Mouse (Mus musculus) left cerebral cortex, postnatal 36 days (tissue): ENCODE data around the gene Sft2d1. TPM values are rescaled to one million over a fixed set of nuclear protein-coding genes. Genes with fewer than 3 reads are reported as not detected.
"Not testable (repeated sequence)": the region's sequence is repeated elsewhere in the genome, so short reads cannot be mapped to it uniquely, and the experiment has no call there.

ENCODE experiments used
- DNase-seq, 2 experiments: peaks; one replicate each; pipeline ENCODE4 v3.0.0; 2021 to 2022; ENCODE audit warnings: low spot score in 2 of 2, mixed read lengths in 1 of 2
- intact Hi-C: fragments of 180-260 bp; cut with DNase I; formaldehyde crosslinking; loops from one replicate; pipeline ENCODE4 v1.15.1; 2025
- total RNA-seq, 2 experiments: library from RNA; stranded (reverse); gene quantifications; 2 replicates each; pipeline ENCODE4 v1.2.3; 2021

Gene Sft2d1
- total RNA-seq, 2 experiments from 2014 or later = 48.0 to 71.2 TPM

DNA sequence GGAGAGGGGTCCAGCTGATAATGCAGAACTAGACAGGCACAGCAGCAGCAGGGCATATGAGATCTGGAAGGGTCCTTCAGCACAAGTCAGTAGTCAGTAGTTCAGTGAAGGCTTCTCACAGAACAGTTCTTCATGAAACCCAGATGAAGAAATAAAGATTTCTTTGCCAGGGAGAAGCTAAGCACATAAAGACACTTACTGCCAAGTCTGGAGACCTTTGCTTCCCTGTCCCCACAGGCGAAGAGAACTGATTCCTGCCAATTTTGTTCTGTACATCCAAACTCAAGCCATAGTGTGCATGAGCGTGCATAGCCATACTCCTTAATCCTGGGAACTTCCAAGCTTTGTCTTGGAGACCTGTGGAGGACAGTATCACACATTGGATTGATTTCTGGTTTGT lies 12.6 kb upstream of the Sft2d1 start:
- DNase-seq = no peak
- intact Hi-C loops = no loop called here

GRCm38 (mm10) chr17:8299524-8299923 lies 11.4 kb upstream of the Sft2d1 start:
- no peak for DNase-seq
- intact Hi-C loops = no loop called here

DNA sequence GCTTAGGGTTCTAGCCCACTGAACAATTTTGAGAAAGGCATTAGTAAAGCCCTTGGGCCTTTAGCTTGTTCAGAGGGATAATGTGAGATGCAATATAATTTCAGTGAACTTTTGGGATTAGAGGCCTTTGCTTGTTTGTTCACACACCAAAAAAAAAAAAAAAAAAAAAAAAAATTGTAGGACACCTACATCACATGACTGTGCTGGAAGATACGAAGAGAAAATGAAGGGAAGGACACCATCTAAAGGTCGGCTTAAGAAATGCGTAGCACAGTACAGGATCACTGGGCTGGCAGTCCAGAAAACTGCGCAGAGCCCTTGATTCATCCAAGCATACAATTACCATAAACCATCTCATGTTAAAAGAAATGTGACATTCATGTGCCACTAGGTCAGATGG lies 9.4 kb upstream of the Sft2d1 start:
- intact Hi-C loops = no loop called here
- no peak for DNase-seq

- intact Hi-C loops = no loop called here
These were observed 8.0 kb upstream of the Sft2d1 start for GRCm38 (mm10) chr17:8302772-8303438.

GRCm38 (mm10) chr17:8303671-8304070 lies 7.2 kb upstream of the Sft2d1 start:
- no peak for DNase-seq
- intact Hi-C loops = no loop called here

More at GRCm38 (mm10) chr17:8302772-8303438, 8.0 kb upstream of the Sft2d1 start:
- DNase-seq = no peak

DNA sequence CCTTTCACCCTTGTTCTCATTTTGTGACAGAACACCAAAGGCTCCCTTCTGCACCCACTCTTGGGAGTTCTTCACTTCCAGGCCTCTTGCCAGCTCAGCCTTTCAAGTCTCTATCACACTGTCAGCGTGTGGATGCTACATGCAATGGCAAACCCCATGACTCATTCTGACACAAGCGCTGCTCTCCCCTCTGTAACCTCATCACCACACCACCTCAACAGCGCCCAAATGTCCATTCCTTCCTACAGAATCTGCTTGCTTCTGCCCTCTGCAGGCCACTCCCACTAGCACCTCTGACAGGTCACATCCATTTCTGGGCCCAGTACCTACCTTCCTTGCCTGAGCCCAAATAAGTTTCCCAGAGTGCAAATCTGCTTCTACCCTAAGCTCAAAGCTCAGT lies 5.1 kb upstream of the Sft2d1 start:
- no peak for DNase-seq
- intact Hi-C loops = no loop called here

- intact Hi-C loops = loop anchor here (10.0 kb wide), 1 partner anchor 47 kb away; no protein-coding TSS in a partner anchor
These were observed 849 bp downstream of the Sft2d1 start for GRCm38 (mm10) chr17:8311751-8312150.

GRCm38 (mm10) chr17:8313976-8314375 lies 3.1 kb downstream of the Sft2d1 start:
- intact Hi-C loops = loop anchor here (10.0 kb wide), 1 partner anchor 49 kb away; no protein-coding TSS in a partner anchor
- DNase-seq = no peak

More at GRCm38 (mm10) chr17:8311751-8312150, 849 bp downstream of the Sft2d1 start:
- no peak for DNase-seq

GRCm38 (mm10) chr17:8316251-8316650 lies 5.3 kb downstream of the Sft2d1 start:
- no peak for DNase-seq
- intact Hi-C loops = loop anchor here (2.0 to 10.0 kb wide), 2 partner anchors 51 to 57 kb away; no protein-coding TSS in a partner anchor

GRCm38 (mm10) chr17:8326877-8327276 lies 16.0 kb downstream of the Sft2d1 start:
- DNase-seq, intact Hi-C loops: not testable (repeated sequence)

DNA sequence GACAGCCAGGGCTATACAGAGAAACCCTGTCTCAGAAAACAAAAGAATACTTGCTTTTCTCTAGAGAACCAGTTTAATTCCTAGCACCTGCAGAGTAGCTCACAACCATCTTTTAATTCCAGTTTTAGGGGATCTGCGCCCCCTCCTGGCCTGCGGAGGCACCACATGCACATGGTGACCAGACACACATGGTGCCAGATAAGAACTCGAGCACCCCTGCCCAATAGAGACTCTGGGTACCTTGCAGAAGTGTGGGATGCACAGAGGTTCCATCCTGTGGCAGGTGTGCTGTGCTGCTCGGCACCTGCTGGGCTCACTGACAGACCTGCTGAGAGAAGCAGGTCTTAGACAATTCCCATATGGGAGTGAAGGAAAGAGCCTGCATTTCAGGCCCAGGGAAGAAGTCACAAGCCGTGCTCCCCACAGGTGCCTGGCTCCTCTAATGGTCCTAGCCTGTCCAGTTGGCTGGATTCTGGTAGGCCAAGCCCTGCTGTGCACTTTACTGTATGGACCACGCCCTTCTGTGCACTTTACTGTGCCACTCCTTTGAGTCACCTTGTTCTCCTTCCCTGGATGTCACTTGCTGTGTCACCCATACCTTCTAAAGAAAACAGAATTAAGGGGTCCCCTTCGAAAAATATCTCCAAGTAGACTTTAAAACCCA lies 17.7 kb downstream of the Sft2d1 start:
- intact Hi-C loops = no loop called here
- no peak for DNase-seq

- intact Hi-C loops = no loop called here
- no peak for DNase-seq
These were observed 19.7 kb downstream of the Sft2d1 start for GRCm38 (mm10) chr17:8330602-8331001.

DNA sequence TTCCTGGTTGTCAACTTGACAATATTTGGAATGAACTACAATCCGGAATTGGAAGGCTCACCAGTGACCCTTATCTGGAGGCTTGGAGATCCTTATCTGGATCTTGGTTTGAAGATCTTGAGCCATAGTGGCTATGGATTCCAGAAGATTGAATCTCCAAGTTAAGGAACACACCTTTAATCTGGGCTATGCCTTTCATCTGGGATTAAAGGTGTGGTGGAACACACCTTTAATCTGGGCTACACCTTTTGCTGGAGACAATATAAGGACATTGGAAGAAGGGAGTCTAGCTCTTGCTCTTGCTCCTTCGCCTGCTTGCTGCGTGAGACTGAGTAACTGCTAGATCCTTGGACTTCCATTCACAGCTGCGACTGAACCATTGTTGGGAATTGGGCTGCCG lies 26.3 kb downstream of the Sft2d1 start, which contains the start of gene Prr18:
TSS of gene Prr18 (plus strand) at position 301 of the 400 bp plus-strand sequence.
- intact Hi-C loops, DNase-seq: not testable (repeated sequence)

GRCm38 (mm10) chr17:8339666-8340374 lies 28.9 kb downstream of the Sft2d1 start:
- no peak for DNase-seq
- intact Hi-C loops = no loop called here

DNA sequence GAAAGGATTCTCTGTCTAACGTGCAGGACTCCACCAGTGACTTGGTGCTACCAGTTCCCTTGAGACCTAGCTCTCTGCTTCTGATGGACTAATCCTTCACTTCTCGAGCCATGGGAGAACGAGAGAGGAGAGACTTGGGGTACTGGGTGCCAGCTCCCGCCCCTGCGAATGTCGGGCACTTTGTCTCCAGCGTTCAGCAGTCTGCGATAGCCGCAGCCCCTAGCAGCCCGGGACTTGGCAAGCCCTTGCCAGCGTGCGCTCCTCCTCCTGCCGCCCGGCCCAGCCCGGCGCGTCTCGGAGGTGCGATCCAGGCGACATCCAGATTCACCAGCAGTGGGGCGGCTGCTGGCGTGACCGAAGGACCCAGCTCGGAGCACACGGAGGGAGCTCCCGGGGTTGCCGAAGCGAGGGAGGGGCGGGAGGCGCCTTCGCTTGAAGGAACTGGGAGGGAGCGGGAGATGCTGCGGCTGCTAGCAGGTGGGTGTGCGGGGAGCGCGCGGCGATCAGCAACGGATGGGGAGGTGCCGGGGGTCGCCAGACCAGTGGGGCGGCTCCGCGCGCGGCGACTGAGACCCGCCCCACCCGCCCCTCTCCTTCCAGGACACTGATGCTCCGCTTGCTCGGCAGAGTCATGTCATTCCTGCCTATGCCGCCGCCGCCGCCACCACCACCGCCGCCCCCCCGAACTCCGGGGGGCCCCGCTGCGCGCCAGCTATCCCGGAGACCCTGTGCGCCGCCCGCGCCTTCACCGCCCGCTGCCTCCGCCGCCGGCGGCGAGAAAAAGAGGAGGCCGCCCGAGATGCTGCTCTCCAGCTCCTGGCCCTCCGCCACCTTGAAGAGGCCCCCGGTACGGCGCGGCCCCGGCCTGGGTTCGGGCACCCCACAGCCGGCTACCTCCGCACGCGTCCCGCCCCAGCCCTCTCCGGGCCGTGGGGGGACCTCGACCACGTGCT lies 29.8 kb downstream of the Sft2d1 start:
- intact Hi-C loops = no loop called here
- peak; percentile 67 to 75 for DNase-seq

DNA sequence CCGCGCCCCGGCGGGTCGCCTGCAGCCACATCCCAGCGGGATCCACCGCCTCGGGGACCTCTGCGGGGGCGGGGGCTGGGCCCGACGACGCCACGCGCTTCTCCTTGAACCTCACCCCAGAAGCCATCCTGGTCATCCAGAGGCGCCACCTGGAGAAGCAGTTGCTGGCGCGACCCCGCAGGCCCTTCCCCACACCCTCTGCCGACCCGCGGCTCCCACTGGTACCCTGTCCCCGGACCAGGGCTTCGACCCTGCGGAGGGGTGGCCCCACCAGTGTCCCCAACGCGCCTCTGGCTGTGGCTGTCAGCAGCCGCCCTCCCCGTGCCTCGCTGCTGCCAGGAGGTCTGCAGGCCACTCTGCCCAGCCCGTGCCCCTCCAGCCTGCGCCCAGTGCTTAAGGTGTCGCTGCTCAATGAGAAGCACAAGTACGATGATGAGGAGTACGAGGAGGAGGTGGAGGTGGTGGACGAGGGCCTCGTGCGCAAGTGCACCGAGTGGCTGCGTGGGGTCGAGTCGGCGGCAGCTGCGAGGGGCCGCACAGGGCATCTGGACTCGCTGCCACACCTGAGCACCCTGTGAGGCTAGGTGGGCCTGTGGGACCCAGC lies 30.6 kb downstream of the Sft2d1 start:
- intact Hi-C loops = no loop called here
- DNase-seq = peak in 1 of 2 experiments; percentile 21

DNA sequence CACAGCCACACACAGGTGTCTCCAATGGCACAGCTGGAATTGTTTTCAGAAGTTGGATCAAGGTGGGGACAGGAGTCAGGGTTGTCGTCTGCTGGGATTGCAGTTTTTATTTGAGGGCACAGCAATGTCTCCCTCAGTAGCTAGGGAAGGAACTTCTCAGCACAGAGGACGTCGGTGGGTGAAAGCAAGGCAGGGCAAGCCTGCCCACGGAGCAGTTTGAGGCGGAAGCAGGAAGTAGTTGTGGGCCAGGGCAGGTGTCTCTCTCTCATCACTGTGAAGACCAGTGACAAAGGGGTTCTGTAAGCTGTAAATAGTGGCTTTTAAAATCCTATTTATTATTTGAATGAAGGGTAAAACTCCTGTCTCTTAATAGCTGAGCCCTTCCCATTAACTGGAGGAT lies 31.8 kb downstream of the Sft2d1 start:
- intact Hi-C loops = no loop called here
- DNase-seq = no peak

DNA sequence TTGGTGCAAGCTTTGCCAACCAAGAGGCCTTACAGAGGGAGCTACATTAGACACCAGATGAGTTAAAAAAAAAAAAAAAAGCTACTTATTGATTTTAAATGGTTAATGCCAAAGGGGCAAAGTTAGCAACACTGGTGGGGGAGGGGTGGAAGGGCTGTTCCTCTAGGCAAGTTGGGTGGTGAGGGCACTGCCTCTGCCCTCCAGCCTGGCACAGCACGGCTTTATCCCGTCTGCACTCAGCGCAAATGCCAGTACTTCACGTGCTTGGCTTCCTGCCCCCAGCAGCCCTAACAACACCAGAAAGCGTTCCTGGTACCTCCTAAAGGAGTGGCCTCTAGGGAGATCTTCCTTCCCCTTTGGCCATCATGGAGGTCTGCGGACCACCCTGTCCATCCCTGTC lies 32.5 kb downstream of the Sft2d1 start:
- no peak for DNase-seq

GRCm38 (mm10) chr17:8347765-8348285 lies 36.9 kb downstream of the Sft2d1 start:
- DNase-seq = no peak

More for the DNA sequence above, 32.5 kb downstream of the Sft2d1 start:
- intact Hi-C loops = no loop called here

More at GRCm38 (mm10) chr17:8347765-8348285, 36.9 kb downstream of the Sft2d1 start:
- intact Hi-C loops = no loop called here
